In the genomic region with DNA sequence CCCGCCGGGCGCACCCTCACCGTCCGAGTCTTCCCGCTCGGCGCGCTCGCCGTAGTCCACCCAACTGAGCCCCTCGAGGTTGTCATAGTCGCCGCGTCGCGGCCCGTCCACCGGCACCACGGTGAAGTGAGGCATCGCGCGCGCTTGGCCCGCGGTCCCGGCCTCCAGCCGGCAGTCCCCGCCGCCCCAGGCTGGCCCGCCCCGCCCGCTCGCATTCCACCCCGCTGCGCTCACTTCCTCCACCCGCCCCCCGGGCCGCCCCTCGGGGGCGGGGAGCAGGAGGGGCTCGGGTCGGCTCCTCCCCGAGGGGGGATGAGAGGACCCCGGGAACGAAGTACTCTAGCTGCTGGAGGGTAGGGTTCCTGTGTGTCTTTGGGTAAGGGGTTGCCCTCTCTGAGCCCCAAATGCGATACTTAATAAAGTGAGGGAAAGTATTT, we compare ENCODE assay signal across 8 mouse cellular contexts. TPM values are rescaled to one million over a fixed set of nuclear protein-coding genes. Genes with fewer than 3 reads are reported as not detected.
DNase-seq lines count a peak whose midpoint lies in the region; ATAC-seq and TF ChIP-seq lines count a peak whose summit lies in the region.

A gene (minus strand): TSS at position 193 of the 437 bp plus-strand sequence.

- under 1% methylated on average over 34 of the region's 47 CpGs for WGBS in hindbrain, postnatal 0 days
- under 1% methylated on average over 45 of the region's 47 CpGs for WGBS in limb, embryonic 10.5 days
- under 1% methylated on average over 42 of the region's 47 CpGs for WGBS in midbrain, embryonic 11.5 days
- 2% methylated on average over 42 of the region's 47 CpGs for WGBS in spleen, adult 2 months

- 0 out of 2 replicates have a peak, but pooled peaks cover 3% of the 10 kb centered on the region for H3K4me1 ChIP-seq in hindbrain, postnatal 0 days (ENCODE audit: insufficient read depth, low read length)
- H3K4me1 ChIP-seq in limb, embryonic 10.5 days = peaks cover 41% of the 10 kb centered on the region
- H3K4me1 ChIP-seq in midbrain, embryonic 11.5 days (ENCODE audit: control insufficient read depth, insufficient read depth, low read length) = peaks cover 6% of the 10 kb centered on the region
- H3K4me1 ChIP-seq in spleen, adult 2 months (ENCODE audit: control insufficient read depth, insufficient read depth, insufficient read length) = peaks cover 6% of the 10 kb centered on the region; the same call in 1 of the 2 replicates

- no peaks in the 10 kb centered on the region for H3K9me3 ChIP-seq in hindbrain, postnatal 0 days (ENCODE audit: low read length)
- no peaks in the 10 kb centered on the region for H3K9me3 ChIP-seq in limb, embryonic 10.5 days (replicated peaks)
- no peaks in the 10 kb centered on the region for H3K9me3 ChIP-seq in midbrain, embryonic 11.5 days (ENCODE audit: control insufficient read depth, low read length)

- H3K9ac ChIP-seq in hindbrain, postnatal 0 days (replicated peaks; ENCODE audit: low read length) = peak within 1 kb of the TSS; percentile 59
- H3K9ac ChIP-seq in midbrain, embryonic 11.5 days (ENCODE audit: low read length) = peak within 1 kb of the TSS; percentile 66

- H3K27ac ChIP-seq in hindbrain, postnatal 0 days = peak within 1 kb of the TSS; percentile 58; the same call in 1 of the 2 replicates
- H3K27ac ChIP-seq in limb, embryonic 10.5 days = peak within 1 kb of the TSS; percentile 93
- no peak within 1 kb of the TSS for H3K27ac ChIP-seq in midbrain, embryonic 11.5 days (ENCODE audit: low read depth, low read length)
- H3K27ac ChIP-seq in spleen, adult 2 months (ENCODE audit: insufficient read depth, low read length) = peak within 1 kb of the TSS; percentile 52; the same call in 1 of the 2 replicates

- H3K4me2 ChIP-seq in hindbrain, postnatal 0 days (ENCODE audit: low read depth, low read length) = peak within 1 kb of the TSS; percentile 51
- H3K4me2 ChIP-seq in midbrain, embryonic 11.5 days = peak within 1 kb of the TSS; percentile 74

- no peaks in the 10 kb centered on the region for H3K36me3 ChIP-seq in hindbrain, postnatal 0 days (ENCODE audit: insufficient read depth, low read length)
- H3K36me3 ChIP-seq in limb, embryonic 10.5 days = 0 out of 2 replicates have a peak, but pooled peaks cover 8% of the 10 kb centered on the region
- H3K36me3 ChIP-seq in midbrain, embryonic 11.5 days (ENCODE audit: control insufficient read depth, insufficient read depth, low read length) = no peaks in the 10 kb centered on the region
- no peaks in the 10 kb centered on the region for H3K36me3 ChIP-seq in spleen, adult 2 months (ENCODE audit: control insufficient read depth, insufficient read depth, low read length)

- peak; percentile 87 for ATAC-seq in hindbrain, postnatal 0 days
- peak; percentile 88 for ATAC-seq in midbrain, embryonic 11.5 days (ENCODE audit: low FRiP score)

- DNase-seq in MN1 (ENCODE audit: low spot score) = peak; percentile 86
- peak; percentile 26 for DNase-seq in c-Kit-negative CD71-positive TER-119-positive erythroid progenitor cells, embryonic 14.5 days (ENCODE audit: low read depth, low spot score)
- peak; percentile 83 for DNase-seq in gastrocnemius, postnatal 10 days
- DNase-seq in hindbrain, postnatal 0 days (ENCODE audit: low spot score) = peak; percentile 76
- DNase-seq in limb, embryonic 10.5 days (ENCODE audit: low spot score) = peak; percentile 90
- peak; percentile 94 for DNase-seq in midbrain, embryonic 11.5 days (ENCODE audit: low spot score, missing footprints)
- peak; percentile 41 to 70 for DNase-seq in spleen, adult 2 months (ENCODE audit: low read depth in 1 of 2, low spot score in 2 of 2)
- DNase-seq in frontal cortex, postnatal 14 days (ENCODE audit: low spot score in 2 of 2) = no peak

- H3K27me3 ChIP-seq in hindbrain, postnatal 0 days (ENCODE audit: insufficient read depth, low read length) = peaks cover 10% of the 10 kb centered on the region; the same call in 1 of the 2 replicates
- peaks cover 14% of the 10 kb centered on the region for H3K27me3 ChIP-seq in limb, embryonic 10.5 days (ENCODE audit: low read depth, poor library complexity, severe bottlenecking)
- H3K27me3 ChIP-seq in midbrain, embryonic 11.5 days (ENCODE audit: control insufficient read depth, insufficient read depth, low read length) = peaks cover 20% of the 10 kb centered on the region
- no peaks in the 10 kb centered on the region for H3K27me3 ChIP-seq in spleen, adult 2 months (ENCODE audit: control insufficient read depth, insufficient read depth, low read length)

- peak; percentile 39; the same call in 1 of the 2 replicates for TF ChIP-seq POLR2A in spleen, adult 2 months (IDR thresholded peaks at IDR 0.05; ENCODE audit: low read depth, low read length)

- TF ChIP-seq CTCF in hindbrain, postnatal 0 days (IDR thresholded peaks at IDR 0.05; ENCODE audit: low read depth) = no peak
- no peak for TF ChIP-seq CTCF in spleen, adult 2 months (IDR thresholded peaks at IDR 0.05; ENCODE audit: extremely low read depth, insufficient read depth, insufficient read length, insufficient replicate concordance)

- peak within 1 kb of the TSS; percentile 54 for H3K4me3 ChIP-seq in hindbrain, postnatal 0 days (ENCODE audit: low read length)
- H3K4me3 ChIP-seq in limb, embryonic 10.5 days = peak within 1 kb of the TSS; percentile 87
- H3K4me3 ChIP-seq in midbrain, embryonic 11.5 days (ENCODE audit: low read depth, low read length) = peak within 1 kb of the TSS; percentile 52
- peak within 1 kb of the TSS; percentile 78 for H3K4me3 ChIP-seq in spleen, adult 2 months (ENCODE audit: extremely low read depth, insufficient read depth, insufficient read length)

RNA-seq across cellular contexts. Expression of the gene that starts here (rescaled TPM):
- 10 to 100 TPM; 18.7 to 26.6 TPM for total RNA-seq in gastrocnemius, postnatal 10 days (2021)
- total RNA-seq in hindbrain, postnatal 0 days (2014; rRNA removed) = 22.5 and 25.5 TPM in 2 replicates
- polyA plus RNA-seq in hindbrain, postnatal 0 days (2015; fragmentation: Nextera tagmentation; extraction: Ambion mirVana) = 16.3 and 16.9 TPM in 2 replicates
- polyA plus RNA-seq in limb, embryonic 10.5 days (2016; fragmentation: Nextera tagmentation; extraction: Ambion mirVana) = 31.9 and 37.7 TPM in 2 replicates
- 7.2 and 7.8 TPM in 2 replicates for polyA plus RNA-seq in midbrain, embryonic 11.5 days (2014; fragmentation: Nextera tagmentation; extraction: Ambion mirVana)
- 25.1 and 29.5 TPM in 2 replicates for polyA plus RNA-seq in spleen, adult 2 months (2012; rRNA removed)

Comparison
In these comparisons a context has a peak if more than half of its experiments do, and no peak if none do; other contexts are left out.
1. DNase-seq: peak in MN1 (single experiment), c-Kit-negative CD71-positive TER-119-positive erythroid progenitor cells, embryonic 14.5 days (single experiment), gastrocnemius, postnatal 10 days (single experiment), hindbrain, postnatal 0 days (single experiment), limb, embryonic 10.5 days (single experiment), midbrain, embryonic 11.5 days (single experiment) and spleen, adult 2 months (2 of 2); none in frontal cortex, postnatal 14 days (0 of 2).
2. Peak in every context shown above with its lines, with median percentiles within 50 percentile points of each other: H3K4me3 ChIP-seq.